ENCODE assay signal across 19 mouse cellular contexts in the genomic region with DNA sequence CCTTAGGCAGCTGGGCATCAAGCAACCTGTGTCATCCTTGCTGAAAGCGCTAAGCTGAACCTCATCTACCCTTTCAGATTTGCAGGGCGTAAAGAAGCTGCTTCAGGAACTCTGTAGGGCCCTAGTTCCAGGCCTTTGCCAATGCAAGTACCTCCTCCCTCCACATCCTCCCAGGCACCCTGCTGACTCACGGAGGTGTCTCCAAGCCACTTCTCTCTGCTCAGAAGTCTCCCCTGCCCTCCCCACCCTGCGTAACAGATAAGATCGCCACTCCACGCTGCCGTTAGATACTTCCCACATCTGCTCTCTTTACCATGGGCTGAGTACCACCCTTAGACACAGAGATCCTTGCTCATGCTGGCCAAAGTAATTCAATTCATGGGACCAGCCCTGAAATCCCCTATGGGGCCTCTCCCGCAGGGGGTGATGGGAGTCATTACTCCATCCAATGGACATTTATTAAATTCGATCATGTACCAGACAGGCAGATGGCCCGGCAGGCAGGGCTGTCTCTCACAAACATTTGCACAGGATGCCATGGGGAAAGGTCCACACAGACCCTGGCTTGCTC. TPM values are rescaled to one million over a fixed set of nuclear protein-coding genes. Genes with fewer than 3 reads are reported as not detected.
DNase-seq lines count a peak whose midpoint lies in the region; ATAC-seq and TF ChIP-seq lines count a peak whose summit lies in the region.
"Had no signal": no experiment of that assay in that cellular context is flagged by ENCODE, and none has a peak within 500 bp of the region (broad histone marks: within the 10 kb centered on the region; RNA-seq: fewer than 3 reads in every experiment).

No protein-coding gene starts in this region.

- H3K4me2 ChIP-seq in hindbrain, embryonic 13.5 days, result no peak overlapping the region
- H3K4me2 ChIP-seq in hindbrain, postnatal 0 days (ENCODE audit: low read depth, low read length), result no peak overlapping the region
- H3K4me2 ChIP-seq: embryonic facial prominence, embryonic 15.5 days; limb, embryonic 13.5 days had no signal

- no peak overlapping the region for H3K4me3 ChIP-seq in hindbrain, embryonic 13.5 days
- H3K4me3 ChIP-seq in hindbrain, postnatal 0 days (ENCODE audit: low read length), result no peak overlapping the region
- no peak overlapping the region for H3K4me3 ChIP-seq in G1E (ENCODE audit: low read depth, low read length)
- H3K4me3 ChIP-seq: embryonic facial prominence, embryonic 15.5 days; limb, embryonic 13.5 days; megakaryocyte, embryonic 14.5 days; myocyte had no signal

- peaks cover 19% of the 10 kb centered on the region for H3K4me1 ChIP-seq in hindbrain, embryonic 13.5 days (replicated peaks)
- peaks cover 4% of the 10 kb centered on the region for H3K4me1 ChIP-seq in hindbrain, postnatal 0 days (ENCODE audit: insufficient read depth, low read length)
- peaks cover 13% of the 10 kb centered on the region for H3K4me1 ChIP-seq in G1E (ENCODE audit: insufficient read depth, low read depth, low read length)
- H3K4me1 ChIP-seq: embryonic facial prominence, embryonic 15.5 days had no signal

- DNase-seq in hindbrain, postnatal 0 days (ENCODE audit: low spot score), result no peak
- peak; percentile 27 for DNase-seq in G1E (ENCODE audit: low spot score)
- peak; percentile 40 for DNase-seq in thymus, postnatal 0 days (ENCODE audit: low spot score)
- DNase-seq in lung, postnatal 10 days, result no peak
- no peak for DNase-seq in embryo, embryonic 10.5 days (ENCODE audit: low spot score)
- no peak for DNase-seq in cerebellum, adult 18-20 months
- DNase-seq: adrenal gland, adult 2 months; cerebellum, postnatal 25 days; gastrocnemius, postnatal 36 days; kidney, postnatal 25 days; layer of hippocampus, postnatal 36 days; lung, adult 2 months had no signal

- 67% methylated on average over 10 of the region's 10 CpGs for WGBS in hindbrain, embryonic 13.5 days
- WGBS in hindbrain, postnatal 0 days, result 68% methylated on average over 10 of the region's 10 CpGs

- H3K9me3 ChIP-seq in hindbrain, embryonic 13.5 days, result no peaks in the 10 kb centered on the region
- H3K9me3 ChIP-seq in hindbrain, postnatal 0 days (ENCODE audit: low read length), result no peaks in the 10 kb centered on the region
- H3K9me3 ChIP-seq in G1E (replicated peaks), result no peaks in the 10 kb centered on the region
- H3K9me3 ChIP-seq: embryonic facial prominence, embryonic 15.5 days; limb, embryonic 13.5 days; megakaryocyte, embryonic 14.5 days had no signal

- peak overlapping the region; percentile 35; the same call in 1 of the 2 replicates for H3K9ac ChIP-seq in hindbrain, embryonic 13.5 days
- no peak overlapping the region for H3K9ac ChIP-seq in hindbrain, postnatal 0 days (replicated peaks; ENCODE audit: low read length)
- H3K9ac ChIP-seq: embryonic facial prominence, embryonic 15.5 days; limb, embryonic 13.5 days had no signal

- H3K36me3 ChIP-seq in hindbrain, embryonic 13.5 days, result no peaks in the 10 kb centered on the region
- no peaks in the 10 kb centered on the region for H3K36me3 ChIP-seq in hindbrain, postnatal 0 days (ENCODE audit: insufficient read depth, low read length)
- H3K36me3 ChIP-seq in G1E (replicated peaks), result no peaks in the 10 kb centered on the region
- H3K36me3 ChIP-seq: embryonic facial prominence, embryonic 15.5 days; limb, embryonic 13.5 days had no signal

- no peaks in the 10 kb centered on the region for H3K27me3 ChIP-seq in hindbrain, embryonic 13.5 days
- no peaks in the 10 kb centered on the region for H3K27me3 ChIP-seq in hindbrain, postnatal 0 days (ENCODE audit: insufficient read depth, low read length)
- peaks cover 21% of the 10 kb centered on the region for H3K27me3 ChIP-seq in G1E (ENCODE audit: insufficient read depth, low read length)
- H3K27me3 ChIP-seq: embryonic facial prominence, embryonic 15.5 days; limb, embryonic 13.5 days; megakaryocyte, embryonic 14.5 days had no signal

- no peak for ATAC-seq in hindbrain, embryonic 13.5 days (ENCODE audit: low FRiP score)
- ATAC-seq in hindbrain, postnatal 0 days, result no peak
- peak; percentile 87 for ATAC-seq in G1E (ENCODE audit: extremely low read depth, insufficient number of reproducible peaks, low FRiP score, poor library complexity, severe bottlenecking)
- peak; percentile 79 for ATAC-seq in granulocyte monocyte progenitor cell, adult 5-6 weeks (replicated peaks; ENCODE audit: poor library complexity, severe bottlenecking)
- ATAC-seq: forebrain, embryonic 16.5 days had no signal

- H3K27ac ChIP-seq in hindbrain, embryonic 13.5 days, result no peak overlapping the region
- no peak overlapping the region for H3K27ac ChIP-seq in hindbrain, postnatal 0 days
- H3K27ac ChIP-seq: embryonic facial prominence, embryonic 15.5 days had no signal

- TF ChIP-seq CTCF in hindbrain, postnatal 0 days (IDR thresholded peaks at IDR 0.05; ENCODE audit: low read depth), result no peak
- TF ChIP-seq CTCF in G1E (IDR thresholded peaks at IDR 0.05; ENCODE audit: low read depth, low read length), result no peak

RNA-seq across cellular contexts. Expression of a gene that starts 24.8 kb away (rescaled TPM):
- 0.89 and 1.1 TPM in 2 replicates for polyA plus RNA-seq in hindbrain, embryonic 13.5 days (2015; fragmentation: Nextera tagmentation; extraction: Ambion mirVana)
- 5.3 and 5.5 TPM in 2 replicates for total RNA-seq in hindbrain, postnatal 0 days (2014; rRNA removed)
- 2.7 and 3.0 TPM in 2 replicates for polyA plus RNA-seq in hindbrain, postnatal 0 days (2015; fragmentation: Nextera tagmentation; extraction: Ambion mirVana)
- total RNA-seq in G1E (2014; fragmentation: Nextera tagmentation), result 0.34 TPM in 1 of 2 replicates, not detected in the other
- total RNA-seq in G1E (2017), result 0.46 and 0.82 TPM in 2 replicates
- polyA plus RNA-seq in G1E (2012), result 0.11 and 0.21 TPM in 2 replicates
- 13.1 TPM in 2 replicates for total RNA-seq in granulocyte monocyte progenitor cell, adult 5-6 weeks (2014; fragmentation: Nextera tagmentation)
- 4.0 and 6.6 TPM in 2 replicates for total RNA-seq in granulocyte monocyte progenitor cell, adult 5-6 weeks (2017)
- 13.6 and 14.8 TPM in 2 replicates for polyA plus RNA-seq in thymus, postnatal 0 days (2015; fragmentation: Nextera tagmentation; extraction: Ambion mirVana)

RNA-seq across cellular contexts. Expression of a gene that starts 30.0 kb away (rescaled TPM):
- 442 and 459 TPM in 2 replicates for polyA plus RNA-seq in hindbrain, embryonic 13.5 days (2015; fragmentation: Nextera tagmentation; extraction: Ambion mirVana)
- 176 and 217 TPM in 2 replicates for total RNA-seq in hindbrain, postnatal 0 days (2014; rRNA removed)
- 583 and 596 TPM in 2 replicates for polyA plus RNA-seq in hindbrain, postnatal 0 days (2015; fragmentation: Nextera tagmentation; extraction: Ambion mirVana)
- total RNA-seq in G1E (2014; fragmentation: Nextera tagmentation) (51.2 and 51.7 TPM in 2 replicates), G1E (2017) (100 and 103 TPM in 2 replicates)
- polyA plus RNA-seq in G1E (2012), result 105 and 142 TPM in 2 replicates
- total RNA-seq in granulocyte monocyte progenitor cell, adult 5-6 weeks (2014; fragmentation: Nextera tagmentation), result 143 and 167 TPM in 2 replicates
- 116 and 142 TPM in 2 replicates for total RNA-seq in granulocyte monocyte progenitor cell, adult 5-6 weeks (2017)
- 434 and 468 TPM in 2 replicates for polyA plus RNA-seq in thymus, postnatal 0 days (2015; fragmentation: Nextera tagmentation; extraction: Ambion mirVana)

RNA-seq across cellular contexts. Expression of a gene that starts 55.7 kb away (rescaled TPM):
- 140 TPM in 2 replicates for polyA plus RNA-seq in hindbrain, embryonic 13.5 days (2015; fragmentation: Nextera tagmentation; extraction: Ambion mirVana)
- total RNA-seq in hindbrain, postnatal 0 days (2014; rRNA removed), result 408 and 435 TPM in 2 replicates
- polyA plus RNA-seq in hindbrain, postnatal 0 days (2015; fragmentation: Nextera tagmentation; extraction: Ambion mirVana), result 151 and 166 TPM in 2 replicates
- total RNA-seq in G1E (2014; fragmentation: Nextera tagmentation), result 22.3 and 34.0 TPM in 2 replicates
- total RNA-seq in G1E (2017), result 21.4 and 26.6 TPM in 2 replicates
- polyA plus RNA-seq in G1E (2012), result 67.7 and 124 TPM in 2 replicates
- 30.0 and 30.5 TPM in 2 replicates for total RNA-seq in granulocyte monocyte progenitor cell, adult 5-6 weeks (2014; fragmentation: Nextera tagmentation)
- total RNA-seq in granulocyte monocyte progenitor cell, adult 5-6 weeks (2017), result 14.5 and 23.6 TPM in 2 replicates
- polyA plus RNA-seq in thymus, postnatal 0 days (2015; fragmentation: Nextera tagmentation; extraction: Ambion mirVana), result 39.0 and 41.8 TPM in 2 replicates

Comparison
In these comparisons a context has a peak if more than half of its experiments do, and no peak if none do; other contexts are left out.
1. ATAC-seq: peak in G1E (single experiment) and granulocyte monocyte progenitor cell, adult 5-6 weeks (single experiment); none in hindbrain, embryonic 13.5 days (single experiment) and hindbrain, postnatal 0 days (single experiment).
2. DNase-seq: peak in G1E (single experiment) and thymus, postnatal 0 days (single experiment); none in hindbrain, postnatal 0 days (single experiment), lung, postnatal 10 days (single experiment), embryo, embryonic 10.5 days (single experiment) and cerebellum, adult 18-20 months (0 of 2).